Mouse (Mus musculus) spleen, adult 12 weeks (tissue): ENCODE measurements around the gene Akain1.
A peak's percentile ranks its signal among the peaks of the same experiment; 100 is the strongest.

Experiments
- DNase-seq: peaks from one replicate; pipeline ENCODE4 v3.0.0; 2022; ENCODE audit warnings: low spot score

Akain1 gene

DNA sequence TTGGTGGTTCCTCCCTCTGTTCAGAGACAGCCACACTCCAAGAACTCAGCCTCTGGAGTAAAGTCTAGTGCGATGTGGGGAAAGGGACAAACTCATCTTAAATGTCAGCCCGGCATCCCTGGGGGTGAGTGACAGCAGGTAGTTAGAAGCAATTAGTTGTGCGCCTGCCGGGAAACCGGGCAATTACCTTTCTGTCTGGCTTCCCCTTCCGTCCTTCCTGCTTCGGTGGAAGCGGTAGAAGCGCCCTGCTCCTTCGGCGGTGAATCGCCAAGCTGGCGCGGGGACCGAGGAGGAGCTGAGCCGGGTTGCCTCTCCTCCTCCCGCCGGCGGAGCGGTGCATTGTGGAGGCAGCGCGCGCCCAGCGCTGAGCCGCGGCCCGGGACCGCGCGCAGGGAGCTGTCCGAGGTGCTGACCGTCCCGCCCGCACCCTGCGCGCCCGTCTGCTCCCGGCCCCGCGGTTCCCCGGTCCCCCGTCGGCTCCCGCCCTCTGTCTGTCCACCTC lies at the start of gene Akain1:
Gene Akain1 (plus strand): TSS at position 337 of the 502 bp plus-strand sequence.
- DNase-seq = peak; percentile 30

GRCm38 (mm10) chr17:69396147-69397033 lies 42.7 kb upstream of the Akain1 start:
- peak; percentile 46 for DNase-seq

DNA sequence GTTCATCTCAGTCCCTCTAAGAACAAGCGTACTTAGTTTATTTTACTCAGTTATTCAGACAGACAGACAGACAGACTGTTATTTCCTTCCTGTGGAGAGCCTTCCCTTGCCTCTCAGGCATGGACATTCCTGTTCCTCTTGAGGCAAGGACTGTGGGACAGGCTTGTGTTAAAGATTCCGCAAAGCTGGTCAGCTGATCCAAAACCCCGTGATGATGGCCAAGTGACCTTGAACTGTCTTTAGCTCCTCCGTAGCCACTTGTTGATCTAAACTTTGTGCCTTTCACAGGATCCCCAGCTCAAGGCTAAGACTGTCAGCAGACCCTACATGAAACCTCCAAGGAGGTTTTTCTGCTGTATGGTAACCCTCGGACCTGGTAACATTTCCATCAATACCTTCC lies 42.0 kb upstream of the Akain1 start:
- no peak for DNase-seq

- no peak for DNase-seq
Observed at GRCm38 (mm10) chr17:69398092-69398491, 41.0 kb upstream of the Akain1 start.

GRCm38 (mm10) chr17:69401146-69401545 lies 38.0 kb upstream of the Akain1 start:
- no peak for DNase-seq

DNA sequence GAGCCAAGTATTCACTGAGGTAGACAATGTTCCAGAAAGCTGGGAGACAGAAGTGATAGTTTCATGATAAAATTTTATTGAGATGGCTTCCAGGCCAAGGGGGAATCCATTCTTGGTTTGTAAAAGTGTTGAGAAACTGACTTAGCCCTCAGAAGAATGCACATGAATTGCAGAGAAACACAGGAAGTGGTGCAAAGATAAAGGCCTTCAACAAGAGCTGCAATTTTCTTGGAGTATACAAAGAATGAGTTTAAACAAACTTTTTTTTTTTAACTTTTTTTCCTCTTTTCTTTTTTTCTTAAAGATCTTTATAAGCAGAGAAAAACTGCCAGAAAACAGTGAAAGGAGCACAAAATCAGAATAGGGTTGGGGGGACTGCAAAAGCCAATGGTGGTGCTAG lies 23.0 kb upstream of the Akain1 start:
- DNase-seq = no peak

GRCm38 (mm10) chr17:69416920-69417661 lies 22.0 kb upstream of the Akain1 start:
- DNase-seq = peak; percentile 90

GRCm38 (mm10) chr17:69417724-69418373 lies 21.3 kb upstream of the Akain1 start:
- no peak for DNase-seq

- DNase-seq = no peak
Observed at GRCm38 (mm10) chr17:69421592-69421991, 17.5 kb upstream of the Akain1 start.

- DNase-seq = no peak
Observed at GRCm38 (mm10) chr17:69437836-69438235, 1.3 kb upstream of the Akain1 start.

DNA sequence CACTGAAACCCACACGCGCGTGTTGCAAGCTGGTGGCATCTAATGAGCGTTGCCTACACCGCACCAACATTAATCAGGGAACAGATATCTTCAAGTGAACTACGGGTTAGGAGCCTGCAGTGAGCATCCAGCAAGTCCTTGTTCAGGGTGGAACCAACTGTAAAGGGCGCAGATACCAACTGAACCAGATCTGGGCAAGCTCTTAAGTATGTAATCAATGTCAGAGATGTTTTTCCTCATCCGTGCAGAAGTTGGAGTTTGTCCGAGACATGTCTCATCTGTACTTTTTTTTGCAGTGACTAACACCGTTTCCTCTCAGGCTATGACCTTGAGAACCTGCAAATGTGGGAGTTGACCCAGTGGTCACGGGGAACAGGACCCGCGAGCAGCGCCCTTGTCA lies 640 bp upstream of the Akain1 start:
- no peak for DNase-seq

GRCm38 (mm10) chr17:69439571-69440480 lies 700 bp downstream of the Akain1 start:
- DNase-seq = no peak

- no peak for DNase-seq
Observed at GRCm38 (mm10) chr17:69441041-69441440, 1.9 kb downstream of the Akain1 start.

DNA sequence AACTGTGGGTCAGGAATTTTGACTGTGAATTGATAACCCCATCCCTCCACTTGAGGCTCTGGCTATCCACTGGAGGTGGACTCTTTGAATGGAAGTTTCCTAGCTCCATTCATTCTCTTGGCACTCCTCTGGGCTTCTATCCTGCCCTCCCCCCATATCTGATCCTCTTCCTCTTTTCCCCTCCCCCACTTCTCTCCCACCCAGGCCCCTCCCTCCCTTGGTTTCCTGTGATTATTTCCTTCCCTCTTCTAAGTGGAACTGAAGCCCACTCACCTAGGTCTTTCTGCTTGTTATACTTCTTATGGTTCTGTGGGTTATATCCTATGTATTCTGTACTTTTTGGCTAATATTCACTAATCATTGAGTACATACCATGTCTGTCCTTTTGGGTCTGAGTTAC lies 9.6 kb downstream of the Akain1 start:
- DNase-seq = no peak

- no peak for DNase-seq
Observed at GRCm38 (mm10) chr17:69461680-69462079, 22.6 kb downstream of the Akain1 start.

- DNase-seq = no peak
Observed at GRCm38 (mm10) chr17:69463037-69463436, 23.9 kb downstream of the Akain1 start.

DNA sequence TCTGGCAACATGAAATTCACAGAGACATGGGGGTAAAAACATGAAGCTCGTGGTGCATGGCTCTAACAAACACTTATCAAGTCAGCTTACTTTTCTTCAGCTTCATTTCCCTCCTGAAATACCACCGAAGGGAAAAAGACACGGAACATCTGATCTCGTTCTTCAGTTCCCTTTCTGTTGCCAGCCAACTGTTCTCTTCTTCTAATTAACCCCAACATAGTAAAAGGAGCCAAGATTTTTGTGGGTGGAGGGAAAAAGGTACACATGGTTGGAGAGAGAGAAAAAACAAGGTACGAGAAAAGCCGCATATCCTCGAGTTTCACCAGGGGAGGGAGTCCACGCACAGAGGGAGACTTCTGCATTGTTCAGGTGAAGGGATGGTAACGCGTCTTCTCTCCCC lies 32.0 kb downstream of the Akain1 start:
- DNase-seq = no peak

DNA sequence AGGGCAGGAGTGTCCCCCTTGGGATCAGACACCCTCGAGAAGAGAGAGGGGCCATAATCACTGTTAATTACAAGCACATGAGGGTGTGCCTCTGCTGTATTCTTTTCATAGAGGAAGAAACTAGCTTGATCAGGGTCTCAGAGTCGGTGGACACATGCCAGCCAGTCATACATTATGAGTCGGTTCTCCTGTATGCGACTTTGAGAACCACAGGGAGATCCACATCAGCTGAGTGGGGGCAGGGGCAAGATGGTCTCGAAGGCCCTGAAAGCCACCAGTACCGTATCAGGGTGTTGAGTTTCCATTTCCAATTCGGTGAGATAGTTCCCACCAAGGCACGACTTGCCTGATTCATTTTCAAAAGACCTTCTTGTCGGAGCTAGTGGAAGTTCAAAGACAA lies 33.3 kb downstream of the Akain1 start:
- DNase-seq = no peak

DNA sequence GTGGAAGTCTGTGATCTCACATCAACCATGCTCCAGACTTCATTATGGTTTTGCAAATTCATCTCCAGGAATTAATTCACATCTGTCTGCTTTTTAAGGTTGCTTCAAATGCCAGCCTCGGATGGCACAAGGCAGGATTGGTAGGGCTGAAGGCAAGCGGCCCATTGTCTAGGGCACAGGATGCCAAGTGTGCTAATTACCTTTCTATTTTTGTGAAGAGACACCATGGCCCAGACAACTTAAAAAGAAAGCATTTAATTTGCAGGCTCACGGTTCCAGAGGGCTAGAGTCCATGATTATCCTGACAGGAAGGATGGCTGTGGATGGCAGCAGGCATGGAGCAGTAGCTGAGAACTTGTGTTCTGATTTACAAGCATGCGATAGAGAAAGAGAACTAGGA lies 35.0 kb downstream of the Akain1 start:
- no peak for DNase-seq

- peak; percentile 1 for DNase-seq
Observed at GRCm38 (mm10) chr17:69475423-69475822, 36.3 kb downstream of the Akain1 start.

DNA sequence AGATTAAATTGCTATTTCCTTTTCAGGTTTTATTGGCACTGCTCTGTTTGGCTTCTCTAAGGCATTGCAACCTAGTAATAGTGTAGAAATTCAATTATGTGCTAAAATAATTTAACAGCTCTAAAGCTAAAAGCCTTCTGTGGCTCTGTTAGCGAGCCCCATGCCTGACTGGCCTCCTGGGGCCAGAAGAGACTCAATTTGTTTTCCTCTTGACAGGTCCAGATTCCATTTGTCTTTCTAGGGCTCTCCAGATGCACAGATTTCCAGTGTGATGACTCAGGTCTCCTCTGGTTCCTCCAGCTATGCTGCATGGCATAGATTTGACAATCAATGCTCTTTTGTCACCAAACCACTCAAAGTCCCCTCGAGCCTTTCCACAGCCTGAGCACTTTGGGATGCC lies 38.4 kb downstream of the Akain1 start:
- no peak for DNase-seq
